Mouse (Mus musculus) stomach, embryonic 15.5 days (tissue): ENCODE data around the gene Zc3h7b. TPM values are rescaled to one million over a fixed set of nuclear protein-coding genes. Genes with fewer than 3 reads are reported as not detected.
A peak's percentile ranks its signal among the peaks of the same experiment; 100 is the strongest.

ENCODE experiments used
- ATAC-seq: fragments of 200-750 bp; cut with Nextera tagmentation; 2 replicates; pipeline ENCODE4 v1.8.0; 2017; ENCODE audit warnings: low read depth, moderate number of reproducible peaks, moderate TSS enrichment; ENCODE audit not compliant: insufficient read depth, low FRiP score
- H3K27ac ChIP-seq: fragments of 300-500 bp; sonication (generic); 2 replicates; pipeline ENCODE4 v1.5.1; 2015; ENCODE audit warnings: mild to moderate bottlenecking, inconsistent platforms
- H3K27me3 ChIP-seq: fragments of 300-500 bp; sonication (generic); replicated peaks from 2 replicates; pipeline ENCODE4 v1.6.1; 2015; ENCODE audit warnings: inconsistent platforms
- H3K36me3 ChIP-seq: fragments of 300-500 bp; sonication (generic); 2 replicates; pipeline ENCODE4 v1.6.1; 2015; ENCODE audit warnings: inconsistent platforms
- H3K4me1 ChIP-seq: fragments of 300-500 bp; sonication (generic); 2 replicates; pipeline ENCODE4 v1.6.1; 2015; ENCODE audit warnings: inconsistent platforms
- H3K4me2 ChIP-seq: fragments of 300-500 bp; sonication (generic); 2 replicates; pipeline ENCODE4 v1.6.1; 2015; ENCODE audit warnings: mild to moderate bottlenecking, inconsistent platforms
- H3K4me3 ChIP-seq: fragments of 300-500 bp; sonication (generic); replicated peaks from 2 replicates; pipeline ENCODE4 v1.5.1; 2015; ENCODE audit warnings: inconsistent platforms
- H3K9ac ChIP-seq: fragments of 300-500 bp; sonication (generic); 2 replicates; pipeline ENCODE4 v1.6.1; 2015; ENCODE audit warnings: inconsistent platforms
- H3K9me3 ChIP-seq: fragments of 300-500 bp; sonication (generic); 2 replicates; pipeline ENCODE4 v1.6.1; 2016; ENCODE audit warnings: inconsistent platforms
- WGBS: fragments of 180-500 bp; shearing (Covaris S2); methylation state at CpG from one replicate; pipeline ENCODE4 v1.1.7; 2015; 5-methylcytosine and 5-hydroxymethylcytosine counted together
- polyA plus RNA-seq: library from polyadenylated mRNA; unstranded; fragments of >200 nt; fragmentation: Nextera tagmentation; extraction: Ambion mirVana; gene quantifications from 2 replicates; pipeline ENCODE4 v1.2.1, GENCODE M21; 2015

Zc3h7b gene
- polyA plus RNA-seq, 1 experiment from 2014 or later, result 23.8 TPM

DNA sequence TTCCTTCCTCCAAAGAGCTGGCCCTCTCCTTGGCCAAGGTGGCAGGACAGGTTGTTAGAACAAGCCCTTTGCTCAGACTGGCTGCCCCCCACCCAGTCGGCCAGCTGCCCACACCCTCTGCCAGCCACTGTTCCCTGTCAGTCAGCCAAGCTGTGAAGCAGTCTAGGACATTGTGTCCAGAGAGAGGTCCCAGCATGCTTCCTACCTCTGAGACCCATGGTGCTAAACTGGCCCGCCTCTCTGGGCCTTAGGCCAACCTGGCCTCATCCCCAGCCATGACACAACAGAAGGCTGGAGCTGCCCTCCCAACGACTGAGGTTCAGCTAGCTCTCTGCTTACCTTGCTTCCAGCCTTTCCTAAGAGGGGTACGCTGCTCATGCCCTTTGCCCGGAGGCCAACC lies 94.8 kb downstream of the Zc3h7b start:
- Histone ChIP-seq H3K4me3 (no peak overlapping the region), H3K9me3 (no peaks in the 10 kb centered on the region), H3K36me3 (no peaks in the 10 kb centered on the region), H3K27me3 (no peaks in the 10 kb centered on the region), H3K9ac (no peak overlapping the region), H3K4me2 (no peak overlapping the region), H3K27ac (no peak overlapping the region), H3K4me1 (peaks cover 13% of the 10 kb centered on the region; the same call in 1 of the 2 replicates)
- ATAC-seq, result 0 out of 2 replicates have a peak, but pooled peaks have one; percentile 25
- WGBS, result 59% methylated on average over 5 of the region's 5 CpGs

GRCm38 (mm10) chr15:81840306-81840705 lies 95.4 kb downstream of the Zc3h7b start:
- Histone ChIP-seq H3K9ac (no peak overlapping the region), H3K36me3 (no peaks in the 10 kb centered on the region), H3K4me1 (peaks cover 13% of the 10 kb centered on the region; the same call in 1 of the 2 replicates), H3K4me2 (no peak overlapping the region), H3K27ac (no peak overlapping the region), H3K27me3 (no peaks in the 10 kb centered on the region), H3K9me3 (no peaks in the 10 kb centered on the region), H3K4me3 (no peak overlapping the region)
- 89% methylated on average over 7 of the region's 7 CpGs for WGBS
- no peak for ATAC-seq

DNA sequence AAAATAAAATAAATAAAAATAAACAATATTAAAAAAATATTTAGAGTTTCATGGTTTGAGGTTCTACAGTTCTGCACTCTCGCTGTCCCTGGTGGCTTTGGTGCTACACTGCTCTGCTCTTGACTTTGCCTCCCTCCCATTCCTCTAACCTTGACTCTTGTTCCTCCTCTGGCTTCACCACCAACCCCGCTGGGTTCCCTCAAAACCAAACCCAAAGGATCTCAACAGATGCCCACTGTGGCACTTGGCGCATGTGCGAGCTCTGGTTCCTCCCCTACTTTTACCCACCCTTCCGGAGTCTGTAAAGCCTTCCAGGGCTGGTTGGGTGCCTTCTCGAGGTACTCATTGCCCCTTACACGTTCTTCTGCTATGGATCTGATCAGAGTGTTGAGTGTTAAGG lies 97.4 kb downstream of the Zc3h7b start:
- 0 out of 2 replicates have a peak, but pooled peaks cover 2% of the 10 kb centered on the region for H3K36me3 ChIP-seq
- H3K27ac ChIP-seq, result no peak overlapping the region
- H3K9me3 ChIP-seq, result no peaks in the 10 kb centered on the region
- no peak for ATAC-seq
- WGBS, result 85% methylated on average over 7 of the region's 7 CpGs
- H3K4me2 ChIP-seq, result no peak overlapping the region
- H3K4me3 ChIP-seq, result no peak overlapping the region
- no peak overlapping the region for H3K9ac ChIP-seq
- no peaks in the 10 kb centered on the region for H3K27me3 ChIP-seq
- no peaks in the 10 kb centered on the region for H3K4me1 ChIP-seq

- Histone ChIP-seq H3K4me3 (no peak overlapping the region), H3K36me3 (peaks cover 17% of the 10 kb centered on the region), H3K9me3 (no peaks in the 10 kb centered on the region), H3K27ac (no peak overlapping the region), H3K27me3 (no peaks in the 10 kb centered on the region), H3K4me2 (no peak overlapping the region), H3K9ac (no peak overlapping the region), H3K4me1 (no peaks in the 10 kb centered on the region)
- WGBS, result 77% methylated on average over 5 of the region's 5 CpGs
- ATAC-seq, result no peak
These were observed 100.3 kb downstream of the Zc3h7b start for GRCm38 (mm10) chr15:81845033-81845625.

DNA sequence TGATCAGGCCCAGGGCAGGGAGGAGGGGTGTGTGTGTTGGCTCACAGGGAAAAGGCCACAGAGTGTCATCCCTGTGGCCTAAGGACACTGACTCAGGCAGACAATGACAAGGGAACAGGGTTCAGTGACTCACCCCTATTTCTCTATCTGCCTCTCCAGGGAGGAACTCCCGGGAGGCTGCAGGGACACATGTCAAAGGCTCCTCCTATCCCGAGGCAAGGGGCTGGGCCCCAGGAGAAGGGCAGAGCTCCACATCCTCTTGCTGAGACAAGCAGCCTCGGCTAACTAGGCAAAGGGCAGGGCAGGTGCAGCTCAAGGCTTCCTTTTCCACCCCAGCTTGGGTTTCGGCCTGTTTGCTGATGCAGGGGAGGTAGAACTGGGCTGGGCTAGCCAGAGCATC lies 100.9 kb downstream of the Zc3h7b start:
- H3K27ac ChIP-seq, result peak overlapping the region; percentile 31; the same call in 1 of the 2 replicates
- 20% methylated on average over 4 of the region's 4 CpGs for WGBS
- H3K9me3 ChIP-seq, result no peaks in the 10 kb centered on the region
- no peak overlapping the region for H3K9ac ChIP-seq
- no peaks in the 10 kb centered on the region for H3K27me3 ChIP-seq
- H3K4me2 ChIP-seq, result no peak overlapping the region
- no peaks in the 10 kb centered on the region for H3K4me1 ChIP-seq
- peaks cover 22% of the 10 kb centered on the region for H3K36me3 ChIP-seq
- 0 out of 2 replicates have a peak, but pooled peaks have one; percentile 28 for ATAC-seq
- no peak overlapping the region for H3K4me3 ChIP-seq

Other genes starting within 250 kb of the Zc3h7b start
- gene Ep300, start 159.7 kb upstream of the Zc3h7b start, polyA plus RNA-seq, result 13.1 and 20.6 TPM in 2 replicates
- gene L3mbtl2, start 81.2 kb upstream of the Zc3h7b start, polyA plus RNA-seq, result 19.3 and 19.7 TPM in 2 replicates
- gene Chadl, start 47.8 kb upstream of the Zc3h7b start, polyA plus RNA-seq, result 3.7 and 4.1 TPM in 2 replicates
- 97.8 and 106 TPM in 2 replicates for gene Rangap1, start 473 bp downstream of the Zc3h7b start, polyA plus RNA-seq
- 24.1 and 24.6 TPM in 2 replicates for gene Tef, start 57.4 kb downstream of the Zc3h7b start, polyA plus RNA-seq
- 26.6 and 27.9 TPM in 2 replicates for gene Tob2, start 113.7 kb downstream of the Zc3h7b start, polyA plus RNA-seq
- gene Phf5a, start 126.9 kb downstream of the Zc3h7b start, polyA plus RNA-seq, result 128 and 134 TPM in 2 replicates
- 153 and 185 TPM in 2 replicates for gene Aco2, start 127.3 kb downstream of the Zc3h7b start, polyA plus RNA-seq
- 58.1 and 65.4 TPM in 2 replicates for gene Polr3h, start 181.2 kb downstream of the Zc3h7b start, polyA plus RNA-seq
- 15.7 and 16.7 TPM in 2 replicates for gene Csdc2, start 191.7 kb downstream of the Zc3h7b start, polyA plus RNA-seq
- gene Pmm1, start 215.9 kb downstream of the Zc3h7b start, polyA plus RNA-seq, result 27.5 and 28.9 TPM in 2 replicates
- gene 1700029P11Rik, start 235.5 kb downstream of the Zc3h7b start, polyA plus RNA-seq, result not detected in 2 replicates
- 76.6 and 83.2 TPM in 2 replicates for gene Xrcc6, start 242.8 kb downstream of the Zc3h7b start, polyA plus RNA-seq